Mouse (Mus musculus) spleen, embryonic (tissue): ENCODE results near the gene Ccdc126.

Experiments
- CTCF ChIA-PET: fragments of 350-600 bp; sonication (Branson Sonifier 250); formaldehyde crosslinking; loops from one replicate; lab custom pipeline; 2022; lab: Charles Lee

Ccdc126 gene

GRCm38 (mm10) chr6:49343737-49344469 lies 24.8 kb downstream of the Ccdc126 start:
- CTCF ChIA-PET, result no interaction called here

GRCm38 (mm10) chr6:49349826-49350225 lies 30.8 kb downstream of the Ccdc126 start:
- CTCF ChIA-PET, result no interaction called here

- CTCF ChIA-PET, result no interaction called here
Observed at GRCm38 (mm10) chr6:49354613-49355012, 35.5 kb downstream of the Ccdc126 start.

GRCm38 (mm10) chr6:49355171-49355570 lies 36.1 kb downstream of the Ccdc126 start:
- CTCF ChIA-PET, result no interaction called here

GRCm38 (mm10) chr6:49360420-49360819 lies 41.3 kb downstream of the Ccdc126 start:
- CTCF ChIA-PET, result no interaction called here

GRCm38 (mm10) chr6:49367159-49368054 lies 48.3 kb downstream of the Ccdc126 start, which contains the start of gene Fam221a:
Gene Fam221a (plus strand): TSS chr6:49367739.
- CTCF ChIA-PET, result no interaction called here

GRCm38 (mm10) chr6:49368212-49368611 lies 49.1 kb downstream of the Ccdc126 start:
- CTCF ChIA-PET, result no interaction called here

- CTCF ChIA-PET, result no interaction called here
Observed at GRCm38 (mm10) chr6:49372705-49373104, 53.6 kb downstream of the Ccdc126 start.

- CTCF ChIA-PET, result no interaction called here
Observed at GRCm38 (mm10) chr6:49373943-49374342, 54.9 kb downstream of the Ccdc126 start.

- CTCF ChIA-PET, result no interaction called here
Observed at GRCm38 (mm10) chr6:49378328-49378727, 59.3 kb downstream of the Ccdc126 start.
